Mouse (Mus musculus): ENCODE data around the gene Sox8. TPM values are rescaled to one million over a fixed set of nuclear protein-coding genes. Genes with fewer than 3 reads are reported as not detected.

Sox8 gene
- total RNA-seq (2015) = not detected in 2 replicates
- total RNA-seq (2017) = not detected in 2 replicates

DNA sequence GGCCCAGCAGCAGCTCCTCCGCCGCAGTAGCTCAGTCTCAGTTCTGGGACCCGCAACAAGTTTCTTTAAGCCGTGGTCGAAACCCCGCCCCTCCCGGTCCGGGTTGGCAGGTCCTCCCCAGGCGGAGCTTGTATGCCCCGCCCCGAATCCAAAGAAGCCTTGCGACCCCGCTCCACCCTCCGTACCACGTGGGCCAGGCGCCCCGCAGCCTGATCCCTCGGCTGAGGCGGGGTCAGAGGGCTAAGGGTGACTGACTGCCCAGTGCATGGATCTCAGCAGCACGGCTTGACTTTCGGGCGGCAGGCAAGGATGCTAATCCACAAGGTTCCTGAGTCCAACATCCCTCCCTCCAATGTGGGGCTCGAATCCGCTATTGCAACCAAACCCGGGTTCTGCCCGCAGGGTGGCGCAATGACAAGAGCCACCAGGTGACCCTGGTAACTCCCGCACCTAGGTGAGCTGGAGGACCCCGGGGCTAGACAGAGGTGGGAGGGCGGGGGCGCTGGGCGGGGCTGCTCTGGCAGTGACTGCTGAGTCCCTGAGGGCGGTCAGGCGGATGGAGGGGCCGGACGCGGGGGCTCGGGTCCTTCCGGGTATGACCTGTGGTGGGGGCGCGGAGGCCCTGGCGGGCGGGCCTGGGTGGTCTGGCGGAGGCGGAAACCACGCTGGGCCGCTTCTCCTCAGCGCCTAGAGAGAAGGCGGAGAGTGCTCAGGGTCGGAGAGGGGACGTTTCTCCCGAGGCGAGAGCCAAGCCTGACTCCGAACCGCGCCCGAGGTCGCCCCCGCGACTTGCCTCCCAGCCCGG, at the start of gene Sox8:
Gene Sox8, minus strand, starts transcription at position 39 of the 805 bp plus-strand sequence.
- ATAC-seq (ENCODE audit: poor library complexity, severe bottlenecking) = peak; percentile 45; the same call in 1 of the 2 replicates

DNA sequence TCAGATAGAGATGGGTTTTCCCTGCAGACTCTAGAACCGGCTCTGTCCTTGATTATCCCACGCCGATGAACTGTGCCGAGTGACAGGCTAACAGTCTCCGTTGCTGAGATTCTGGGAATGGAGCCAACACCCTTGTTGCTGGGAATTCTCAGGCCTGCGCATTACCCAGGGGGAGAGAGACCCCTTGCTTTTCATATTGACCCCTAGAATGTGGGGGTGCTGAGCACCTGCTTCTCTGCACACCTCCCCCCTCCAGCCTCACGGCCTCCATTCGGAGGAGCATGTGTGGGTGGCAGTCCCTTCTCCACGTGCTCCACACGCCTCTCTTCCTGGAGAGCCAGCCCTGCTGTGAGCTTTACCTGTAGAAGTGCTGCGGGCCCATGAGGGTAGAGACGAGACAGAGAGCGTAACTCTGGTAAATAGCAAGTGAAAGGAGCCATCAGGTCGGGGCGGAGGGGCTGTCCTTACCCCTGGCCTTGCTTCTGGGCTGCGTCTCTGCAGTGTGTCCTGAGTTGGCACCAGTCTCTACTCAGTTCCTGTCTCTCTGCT, 48.1 kb upstream of the Sox8 start:
- ATAC-seq (ENCODE audit: poor library complexity, severe bottlenecking) = no peak

GRCm38 (mm10) chr17:25614723-25615510, 44.4 kb upstream of the Sox8 start:
- ATAC-seq (ENCODE audit: poor library complexity, severe bottlenecking) = no peak

GRCm38 (mm10) chr17:25613323-25613722, 42.8 kb upstream of the Sox8 start:
- no peak for ATAC-seq (ENCODE audit: poor library complexity, severe bottlenecking)

DNA sequence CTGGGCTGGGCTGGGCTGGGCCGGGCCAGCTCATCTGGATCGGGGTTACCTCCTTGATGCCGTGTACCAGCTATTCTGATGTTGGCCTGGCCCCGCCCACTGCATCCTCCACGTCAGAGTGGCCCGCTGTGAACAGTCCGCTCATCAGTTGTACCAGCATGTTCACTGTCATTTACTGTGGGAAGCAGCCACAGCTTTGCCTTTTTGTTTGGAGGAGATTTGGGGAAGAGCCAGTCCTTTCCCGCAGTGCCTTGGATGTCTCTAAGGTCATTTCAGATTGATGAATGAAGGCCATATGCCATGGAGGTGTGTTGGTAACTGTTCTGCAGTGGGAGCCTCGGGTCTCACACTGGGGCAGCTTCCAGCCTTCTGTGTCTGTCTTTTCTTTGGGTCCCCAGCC, 42.1 kb upstream of the Sox8 start:
- no peak for ATAC-seq (ENCODE audit: poor library complexity, severe bottlenecking)

- no peak for ATAC-seq (ENCODE audit: poor library complexity, severe bottlenecking)
Observed at GRCm38 (mm10) chr17:25610151-25610550, 39.7 kb upstream of the Sox8 start.

DNA sequence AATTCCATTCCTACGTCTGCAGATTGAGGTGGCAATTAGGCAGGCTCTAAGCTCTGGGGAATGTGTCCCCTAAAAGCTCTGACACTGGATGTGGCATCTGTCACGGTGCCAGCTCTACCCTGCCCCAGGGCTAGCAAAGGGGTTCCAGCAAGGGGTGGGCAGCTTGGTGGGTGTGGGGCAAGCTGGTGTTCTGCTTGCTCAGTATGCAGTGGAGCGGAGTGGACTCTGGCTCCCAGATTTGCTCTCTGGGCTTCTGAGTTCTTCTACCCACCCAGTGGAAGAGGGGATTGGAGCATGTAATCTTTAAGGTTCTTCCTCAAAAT, 39.0 kb upstream of the Sox8 start:
- ATAC-seq (ENCODE audit: poor library complexity, severe bottlenecking) = no peak

- no peak for ATAC-seq (ENCODE audit: poor library complexity, severe bottlenecking)
Observed at GRCm38 (mm10) chr17:25608821-25609505, 38.5 kb upstream of the Sox8 start.

GRCm38 (mm10) chr17:25608137-25608785, 37.8 kb upstream of the Sox8 start:
- no peak for ATAC-seq (ENCODE audit: poor library complexity, severe bottlenecking)

DNA sequence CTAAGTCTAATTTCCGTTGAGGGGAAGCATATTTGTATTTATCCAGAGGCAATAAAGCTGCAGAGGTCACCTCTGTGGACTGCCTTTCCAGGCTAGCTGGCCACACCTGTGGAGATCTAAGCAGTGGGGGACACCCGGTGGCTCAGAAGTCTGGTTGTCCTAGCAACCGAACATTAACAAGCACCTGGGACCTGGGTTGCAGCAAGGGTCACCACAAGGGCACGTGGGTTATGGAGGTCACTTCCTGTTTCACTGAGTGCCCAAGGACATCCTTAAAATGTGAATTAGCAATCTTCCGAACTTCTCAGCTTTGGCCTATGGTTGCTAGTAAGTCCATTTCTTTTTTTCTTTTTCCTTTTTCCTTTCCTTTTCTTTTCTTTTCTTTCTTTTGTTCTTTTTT, 33.7 kb upstream of the Sox8 start:
- peak; percentile 67; the same call in 1 of the 2 replicates for ATAC-seq (ENCODE audit: poor library complexity, severe bottlenecking)

DNA sequence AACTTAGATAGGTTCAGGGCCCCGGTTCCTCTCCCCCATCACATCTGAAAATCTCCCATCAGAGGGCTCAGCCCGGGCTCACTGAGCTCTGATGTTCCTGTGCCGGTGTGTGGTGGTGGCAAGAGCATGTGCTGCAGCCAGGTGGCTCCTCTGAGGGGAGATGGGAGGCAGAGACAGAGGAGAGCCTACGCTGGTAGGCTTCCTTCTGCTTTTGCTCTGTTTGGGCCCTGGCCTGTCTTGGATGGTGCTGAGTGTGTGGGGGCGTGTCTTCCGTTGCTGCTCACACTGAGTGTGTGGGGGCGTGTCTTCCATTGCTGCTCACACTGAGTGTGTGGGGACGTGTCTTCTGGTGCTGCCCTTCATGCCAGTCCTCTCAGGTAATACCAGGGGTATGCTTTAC, 31.9 kb upstream of the Sox8 start:
- ATAC-seq (ENCODE audit: poor library complexity, severe bottlenecking) = no peak

DNA sequence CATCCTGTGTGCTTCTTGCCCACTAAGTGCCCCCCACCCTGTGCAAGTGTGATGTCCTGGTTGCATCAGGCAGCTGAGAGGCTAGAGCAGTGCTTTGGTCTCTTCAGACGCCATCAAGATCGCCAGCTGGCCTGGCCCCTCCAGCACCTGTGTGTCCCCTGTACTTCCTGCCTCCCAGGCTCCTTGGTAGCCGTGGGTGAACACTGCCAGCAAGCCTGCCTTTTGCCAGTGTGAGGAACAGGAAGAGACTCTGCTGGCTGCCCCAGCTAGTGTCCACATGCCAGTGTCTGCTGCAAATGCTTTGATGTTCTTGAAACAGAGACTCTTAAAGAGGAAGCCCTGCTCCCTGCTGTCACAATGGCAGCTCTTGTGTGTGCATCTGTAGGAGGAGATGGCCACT, 27.1 kb upstream of the Sox8 start:
- peak; percentile 64 for ATAC-seq (ENCODE audit: poor library complexity, severe bottlenecking)

- no peak for ATAC-seq (ENCODE audit: poor library complexity, severe bottlenecking)
Observed at GRCm38 (mm10) chr17:25595495-25595894, 25.0 kb upstream of the Sox8 start.

GRCm38 (mm10) chr17:25593411-25594261, 23.1 kb upstream of the Sox8 start:
- ATAC-seq (ENCODE audit: poor library complexity, severe bottlenecking) = no peak

- no peak for ATAC-seq (ENCODE audit: poor library complexity, severe bottlenecking)
Observed at GRCm38 (mm10) chr17:25592336-25592735, 21.9 kb upstream of the Sox8 start.

DNA sequence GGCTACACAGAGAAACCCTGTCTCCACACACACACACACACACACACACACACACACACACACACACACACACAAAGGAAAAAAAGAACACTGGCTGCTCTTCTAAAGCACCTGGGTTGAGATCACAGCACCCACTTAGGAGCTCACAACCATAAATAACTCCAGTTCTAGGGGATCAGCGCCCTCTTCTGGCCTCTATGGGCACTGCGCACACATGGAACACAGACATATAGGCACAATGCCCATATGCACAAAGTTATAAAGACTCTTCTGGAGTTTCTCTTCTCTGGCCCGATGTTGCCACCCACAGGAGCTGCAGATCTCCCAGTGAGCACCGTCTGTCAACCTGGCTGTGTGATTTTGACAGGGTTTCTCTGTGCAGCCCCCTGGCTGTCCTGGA, 20.5 kb upstream of the Sox8 start:
- ATAC-seq (ENCODE audit: poor library complexity, severe bottlenecking) = no peak

DNA sequence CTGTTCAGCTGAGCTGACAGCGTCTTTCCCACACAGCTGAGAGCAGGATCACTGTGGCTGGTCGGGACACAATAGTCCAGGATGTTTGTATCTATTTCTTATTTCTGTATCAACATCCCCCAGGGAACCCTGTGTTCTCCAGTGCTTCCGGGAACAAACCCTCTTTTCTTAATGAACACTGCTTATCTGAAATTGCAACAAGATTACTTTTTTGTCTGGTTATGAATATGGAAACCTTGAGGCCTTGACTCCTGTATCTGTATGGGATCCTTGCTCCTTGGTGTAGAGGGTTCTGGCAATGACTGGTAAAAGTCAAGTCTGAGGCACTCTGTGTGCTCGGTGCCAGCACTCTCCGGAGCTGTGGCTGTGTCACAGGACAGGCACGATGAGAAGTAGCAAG, 19.6 kb upstream of the Sox8 start:
- no peak for ATAC-seq (ENCODE audit: poor library complexity, severe bottlenecking)

DNA sequence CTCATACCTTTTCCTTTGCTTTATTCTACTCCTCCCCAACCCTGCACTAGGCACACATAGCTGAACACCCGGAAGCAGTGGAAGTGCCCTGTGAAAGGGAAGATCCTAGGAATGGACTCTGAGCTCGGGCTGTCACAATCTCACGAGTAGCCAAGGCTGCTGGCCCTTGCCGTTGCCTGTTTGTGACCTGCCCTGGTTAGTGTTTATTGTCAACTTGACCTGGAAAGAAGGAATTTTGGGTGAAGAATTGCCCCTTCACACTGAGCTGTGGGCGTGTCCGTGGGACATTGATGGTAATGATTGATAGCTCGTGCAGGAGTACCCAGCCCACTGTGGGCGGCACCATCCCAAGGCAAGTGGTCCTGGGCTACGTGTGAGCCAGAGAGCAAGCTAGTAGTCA, 14.2 kb upstream of the Sox8 start:
- ATAC-seq (ENCODE audit: poor library complexity, severe bottlenecking) = no peak

DNA sequence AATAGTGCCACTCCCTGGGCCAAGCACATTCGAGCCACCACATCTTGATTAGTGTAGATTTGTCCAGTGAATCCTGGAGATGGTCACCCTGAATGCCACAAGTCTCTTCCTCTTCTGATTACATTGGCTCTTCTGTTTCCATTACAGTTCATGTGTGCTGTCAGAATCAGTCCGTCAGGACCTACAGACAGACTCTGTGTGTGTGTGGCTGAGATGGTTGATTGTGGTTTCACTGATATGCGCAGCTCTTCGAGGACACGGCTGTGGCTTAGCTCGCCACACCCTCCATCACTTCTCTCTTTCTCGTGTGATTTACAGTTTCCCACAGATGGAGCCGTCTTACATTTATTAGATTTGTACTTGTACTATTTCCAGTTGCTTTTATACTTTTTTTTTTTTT, 13.4 kb upstream of the Sox8 start:
- peak; percentile 75 for ATAC-seq (ENCODE audit: poor library complexity, severe bottlenecking)

DNA sequence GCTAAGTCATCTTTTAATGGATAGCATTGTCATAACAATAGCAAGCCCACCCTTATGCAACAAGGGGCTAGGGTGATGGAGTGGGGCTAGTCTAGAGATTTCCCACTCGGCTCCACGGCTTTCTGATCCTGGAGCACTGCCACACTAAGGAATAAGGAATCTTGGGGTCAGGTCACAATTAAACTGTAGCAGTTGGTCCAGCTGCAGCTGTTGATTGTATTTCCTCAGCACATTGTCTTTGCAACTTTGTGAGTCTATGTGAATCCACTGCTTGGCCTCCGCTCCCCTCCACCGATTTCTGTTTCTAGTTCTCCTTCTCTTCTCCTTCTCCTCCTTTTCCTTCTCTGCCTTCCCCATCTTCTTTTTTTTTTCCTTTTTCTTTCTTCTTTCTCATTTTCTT, 12.6 kb upstream of the Sox8 start:
- ATAC-seq (ENCODE audit: poor library complexity, severe bottlenecking) = no peak
